Mouse (Mus musculus): ENCODE results near the gene Ppp1r15a.
"Not testable (repeated sequence)": the region's sequence is repeated elsewhere in the genome, so short reads cannot be mapped to it uniquely, and the experiment has no call there.

The Ppp1r15a gene

GRCm38 (mm10) chr7:45518618-45519017 is 7.5 kb downstream of the Ppp1r15a start:
- DNase-seq (ENCODE audit: low spot score), result no peak

- not testable (repeated sequence) for DNase-seq (ENCODE audit: low spot score)
These were observed 9.2 kb downstream of the Ppp1r15a start for GRCm38 (mm10) chr7:45516846-45517245.

GRCm38 (mm10) chr7:45515436-45515835 is 10.6 kb downstream of the Ppp1r15a start:
- DNase-seq (ENCODE audit: low spot score), result peak; percentile 67

GRCm38 (mm10) chr7:45514411-45514810 is 11.7 kb downstream of the Ppp1r15a start:
- DNase-seq (ENCODE audit: low spot score), result no peak

GRCm38 (mm10) chr7:45509912-45510787 is 15.9 kb downstream of the Ppp1r15a start, which contains the start of gene Nucb1:
TSS of gene Nucb1 (minus strand) at chr7:45510406.
- peak; percentile 94 for DNase-seq (ENCODE audit: low spot score)

DNA sequence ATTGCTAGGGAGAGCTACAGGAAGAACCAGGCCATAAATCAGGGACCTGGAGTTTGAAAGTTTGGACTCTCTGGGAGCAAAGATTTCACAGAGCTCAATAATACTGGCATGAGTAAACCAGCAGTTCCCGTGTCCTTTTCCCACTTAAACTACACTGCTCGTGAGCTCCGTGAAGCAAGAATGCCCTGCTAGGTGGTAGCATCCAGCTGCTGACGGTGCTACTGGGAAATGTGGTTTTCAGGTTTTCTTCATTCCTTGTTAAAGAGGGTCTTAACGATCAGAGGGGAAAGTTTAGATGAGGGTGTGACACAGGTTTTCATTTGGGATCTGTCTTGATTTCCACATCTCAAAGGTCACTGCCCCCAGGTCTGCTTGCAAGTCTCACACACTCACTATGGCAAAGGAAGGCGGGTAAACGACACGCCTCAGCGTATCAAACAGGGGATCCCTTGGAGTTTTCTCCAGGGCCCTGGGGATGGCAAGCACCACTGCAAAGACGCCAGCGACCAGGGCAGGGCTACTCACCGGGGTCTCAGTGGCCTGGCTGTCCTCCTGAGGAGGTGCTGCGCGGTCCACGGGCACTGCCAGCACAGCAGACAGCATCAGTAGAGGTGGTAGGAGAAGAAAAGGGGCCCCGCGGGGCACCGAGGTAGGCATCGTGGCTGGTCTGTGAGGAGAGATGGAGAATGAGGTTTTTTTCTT is 16.7 kb downstream of the Ppp1r15a start:
- DNase-seq (ENCODE audit: low spot score), result no peak

- DNase-seq (ENCODE audit: low spot score), result no peak
These were observed 17.5 kb downstream of the Ppp1r15a start for GRCm38 (mm10) chr7:45508561-45508960.

DNA sequence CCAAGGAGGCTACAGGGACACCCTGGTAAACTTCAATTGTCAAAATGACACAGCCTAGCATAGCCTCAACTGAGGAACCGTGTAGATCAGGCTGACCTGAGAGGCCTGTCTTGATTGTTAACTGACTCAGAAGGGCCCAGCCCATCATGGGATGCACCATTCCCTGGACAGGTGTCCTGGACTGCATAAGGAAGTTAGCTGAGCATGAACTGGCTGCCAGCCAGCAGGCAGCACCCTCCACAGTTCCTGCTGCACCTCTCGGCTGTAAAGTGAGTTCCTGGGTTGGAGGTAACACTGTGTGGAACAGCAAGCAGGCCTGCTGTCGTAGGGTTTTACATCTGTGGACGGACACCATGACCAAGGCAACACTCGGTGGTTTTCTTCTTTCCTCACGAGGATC is 18.5 kb downstream of the Ppp1r15a start:
- no peak for DNase-seq (ENCODE audit: low spot score)

DNA sequence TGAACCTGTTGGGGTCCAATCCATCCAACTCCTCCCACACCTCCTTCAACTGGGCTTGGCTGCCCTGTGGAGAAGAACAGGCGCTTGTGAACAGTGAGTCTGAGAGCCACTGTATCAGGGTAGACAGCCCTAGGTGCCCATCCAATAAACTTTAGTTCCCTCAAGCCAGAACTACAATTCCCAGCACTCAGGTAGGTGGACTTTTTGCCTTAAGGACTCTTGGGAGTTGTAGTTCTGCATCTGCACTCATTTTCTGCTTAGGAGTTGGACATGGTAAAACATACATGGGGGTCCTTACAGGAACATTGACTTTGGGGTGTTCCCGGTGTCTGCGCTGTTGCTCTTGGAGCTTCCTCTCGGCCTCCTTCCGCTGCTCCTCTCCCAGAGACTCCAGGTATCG is 27.6 kb downstream of the Ppp1r15a start:
- DNase-seq (ENCODE audit: low spot score), result no peak

- DNase-seq (ENCODE audit: low spot score), result no peak
These were observed 31.5 kb downstream of the Ppp1r15a start for GRCm38 (mm10) chr7:45494548-45494947.

DNA sequence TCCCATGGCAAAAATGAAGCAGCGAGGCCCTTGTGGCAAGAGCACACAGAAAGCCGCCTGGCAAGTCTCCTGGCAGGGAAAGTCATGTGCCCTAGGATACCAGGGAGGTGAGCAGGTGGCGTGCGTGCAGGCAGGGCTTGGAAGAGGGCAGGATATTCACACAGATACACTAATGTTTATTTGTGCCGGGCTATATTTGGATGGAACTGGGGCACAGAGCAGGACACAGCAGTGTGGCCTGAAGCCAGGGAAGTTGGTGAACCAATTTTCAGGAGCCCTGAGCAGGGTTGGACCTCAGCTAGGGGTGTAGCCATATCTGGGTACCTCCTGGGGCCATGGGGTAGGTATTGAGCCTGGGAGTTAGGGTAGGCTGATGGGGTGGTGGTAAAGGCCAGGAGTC is 33.1 kb downstream of the Ppp1r15a start:
- no peak for DNase-seq (ENCODE audit: low spot score)

GRCm38 (mm10) chr7:45492225-45492844 is 33.7 kb downstream of the Ppp1r15a start:
- DNase-seq (ENCODE audit: low spot score), result no peak

GRCm38 (mm10) chr7:45491264-45491663 is 34.8 kb downstream of the Ppp1r15a start:
- DNase-seq (ENCODE audit: low spot score), result no peak

DNA sequence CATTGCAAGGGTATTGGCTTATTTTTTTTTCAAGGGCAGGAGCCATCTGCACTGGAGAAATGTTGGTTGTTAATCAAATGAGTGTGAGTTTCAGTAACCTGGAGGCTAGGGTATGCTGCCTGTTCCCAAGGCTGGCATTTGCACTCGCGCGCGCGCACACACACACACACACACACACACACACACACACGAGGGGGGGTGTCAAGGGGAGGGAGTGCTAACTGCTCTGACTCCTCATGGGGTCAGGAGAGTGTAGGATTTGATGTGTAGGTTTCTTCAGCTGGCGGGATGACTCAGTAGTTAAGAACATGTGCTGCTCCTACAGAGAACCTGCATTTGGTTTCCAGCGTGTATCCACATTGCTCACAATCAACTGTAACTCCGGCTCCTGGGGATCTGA is 35.2 kb downstream of the Ppp1r15a start:
- peak; percentile 44 for DNase-seq (ENCODE audit: low spot score)

DNA sequence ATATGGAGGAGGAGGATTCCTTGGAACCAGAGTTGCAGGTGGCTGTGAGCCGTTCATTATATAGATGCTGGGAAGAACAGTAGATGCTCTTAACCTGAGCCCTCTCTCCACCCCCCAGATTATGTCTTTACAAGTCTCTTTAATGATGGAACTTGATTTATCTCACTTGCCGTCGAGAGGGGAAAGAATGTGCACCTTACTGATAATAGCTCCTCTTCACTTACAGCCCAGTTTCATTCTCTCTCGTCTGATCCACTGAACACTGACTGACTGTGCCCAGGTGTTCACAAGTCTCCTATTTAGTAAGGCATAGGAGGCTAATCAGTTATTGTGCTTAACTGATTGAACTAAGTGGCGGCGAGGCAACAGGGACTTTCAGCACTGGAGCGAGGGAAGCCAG is 36.5 kb downstream of the Ppp1r15a start:
- no peak for DNase-seq (ENCODE audit: low spot score)

GRCm38 (mm10) chr7:45488293-45489204 is 37.5 kb downstream of the Ppp1r15a start, which contains the start of gene Dhdh:
TSS of gene Dhdh (minus strand) at chr7:45488805.
- DNase-seq (ENCODE audit: low spot score), result peak; percentile 82

DNA sequence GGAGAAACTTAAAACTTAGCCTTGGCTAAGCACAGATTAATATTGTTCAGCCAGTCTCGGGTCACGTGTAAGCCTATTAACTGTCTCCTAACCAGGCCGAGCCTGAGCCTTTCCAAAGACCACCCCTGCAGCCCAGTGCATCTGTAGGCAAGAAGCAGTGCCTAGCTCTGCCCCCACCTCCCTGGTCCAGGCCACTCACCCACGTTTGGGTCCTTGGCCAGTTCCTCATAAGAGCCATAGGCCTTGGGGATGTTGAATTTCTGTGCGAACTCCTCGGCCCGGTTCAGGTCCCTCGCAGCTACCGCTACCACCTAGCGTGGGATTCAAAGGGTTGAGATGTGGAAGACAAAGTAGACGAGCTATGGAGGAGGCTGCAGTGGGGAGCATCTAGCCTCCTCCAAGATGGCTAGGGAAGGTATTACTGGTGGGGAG is 38.2 kb downstream of the Ppp1r15a start:
- peak; percentile 32 for DNase-seq (ENCODE audit: low spot score)

GRCm38 (mm10) chr7:45486761-45487415 is 39.2 kb downstream of the Ppp1r15a start, which contains the start of gene Gm45808:
TSS of gene Gm45808 (minus strand) at chr7:45486811.
- DNase-seq (ENCODE audit: low spot score), result no peak

DNA sequence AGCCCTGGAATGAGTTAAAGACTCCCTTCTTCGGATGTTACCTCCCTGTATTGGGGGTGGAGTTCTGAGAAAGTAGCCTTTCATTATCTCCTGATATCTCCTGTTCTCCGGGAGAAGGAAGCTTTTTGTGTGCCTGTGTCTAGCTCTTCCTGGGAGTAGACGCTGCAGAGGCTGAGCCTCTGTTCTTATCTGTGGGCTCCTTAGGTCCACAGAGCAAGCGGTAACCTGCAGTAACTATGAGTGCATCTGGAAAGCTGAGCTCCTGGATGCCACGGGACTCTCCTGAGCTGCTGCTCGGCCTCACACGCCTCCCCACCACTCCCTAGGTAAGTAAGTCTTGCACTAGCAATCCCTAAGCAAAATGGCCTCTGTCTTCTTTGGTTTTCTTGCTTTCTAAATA is 39.9 kb downstream of the Ppp1r15a start:
- DNase-seq (ENCODE audit: low spot score), result no peak

GRCm38 (mm10) chr7:45484985-45485384 is 41.1 kb downstream of the Ppp1r15a start:
- DNase-seq (ENCODE audit: low spot score), result not testable (repeated sequence)

DNA sequence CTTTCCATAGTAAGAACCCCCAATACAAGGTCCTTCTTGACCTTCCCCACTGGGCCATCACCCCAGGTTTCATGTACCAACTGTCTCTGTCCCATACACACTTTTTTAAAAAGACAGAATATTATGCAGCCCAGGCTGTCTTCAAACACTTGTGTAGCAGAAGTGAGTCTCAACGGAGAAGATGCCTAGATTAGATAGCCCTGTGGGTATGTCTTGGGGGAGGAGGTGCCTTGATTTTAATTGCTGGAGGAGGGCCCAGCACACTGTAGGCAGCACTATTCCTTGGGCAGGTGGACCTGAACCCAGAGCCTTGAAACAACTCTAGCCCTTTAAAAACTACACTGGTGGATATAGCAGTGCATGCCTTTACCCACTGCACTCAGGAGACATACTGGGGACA is 43.9 kb downstream of the Ppp1r15a start:
- DNase-seq (ENCODE audit: low spot score), result no peak
